Mouse (Mus musculus) limb, embryonic 11.5 days (tissue): ENCODE measurements around the gene Nol4l. TPM values are rescaled to one million over a fixed set of nuclear protein-coding genes. Genes with fewer than 3 reads are reported as not detected.

Experiments used
- ATAC-seq: fragments of 200-750 bp; cut with Nextera tagmentation; 2 replicates; pipeline ENCODE4 v1.8.0; 2017; ENCODE audit warnings: low read depth; ENCODE audit not compliant: insufficient number of reproducible peaks, low FRiP score, low TSS enrichment
- DNase-seq: peaks from one replicate; pipeline ENCODE4 v3.0.0-alpha.2; 2015; ENCODE audit warnings: low spot score
- H3K27ac ChIP-seq: fragments of 300-500 bp; sonication (generic); replicated peaks from 2 replicates; pipeline ENCODE4 v1.5.1; 2014; ENCODE audit warnings: low read depth, mild to moderate bottlenecking, low read length
- H3K27me3 ChIP-seq: fragments of 300-500 bp; sonication (generic); 2 replicates; pipeline ENCODE4 v1.6.1; 2014; ENCODE audit warnings: mild to moderate bottlenecking, low read length, mixed read lengths; ENCODE audit not compliant: control insufficient read depth, insufficient read depth
- H3K36me3 ChIP-seq: fragments of 300-500 bp; sonication (generic); 2 replicates; pipeline ENCODE4 v1.6.1; 2014; ENCODE audit warnings: mild to moderate bottlenecking, low read length, moderate library complexity, mixed read lengths; ENCODE audit not compliant: control insufficient read depth, insufficient read depth
- H3K4me1 ChIP-seq: fragments of 300-500 bp; sonication (generic); 2 replicates; pipeline ENCODE4 v1.6.1; 2014; ENCODE audit warnings: low read length, mixed read lengths; ENCODE audit not compliant: control insufficient read depth, insufficient read depth
- H3K4me2 ChIP-seq: fragments of 300-500 bp; sonication (generic); 2 replicates; pipeline ENCODE4 v1.6.1; 2014; ENCODE audit warnings: low read depth, mild to moderate bottlenecking, moderate library complexity; ENCODE audit not compliant: severe bottlenecking
- H3K4me3 ChIP-seq: fragments of 300-500 bp; sonication (generic); 2 replicates; pipeline ENCODE4 v1.5.1; 2014; ENCODE audit warnings: low read depth, low read length
- H3K9ac ChIP-seq: fragments of 300-500 bp; sonication (generic); 2 replicates; pipeline ENCODE4 v1.6.1; 2014; ENCODE audit warnings: mild to moderate bottlenecking, low read length
- H3K9me3 ChIP-seq: fragments of 300-500 bp; sonication (generic); 2 replicates; pipeline ENCODE4 v1.6.1; 2016; ENCODE audit warnings: low read length; ENCODE audit not compliant: control insufficient read depth
- WGBS: fragments of 180-500 bp; shearing (Covaris S2); extraction: QIAGEN DNeasy Blood & Tissue Kit; methylation state at CpG from one replicate; pipeline ENCODE4 v1.1.7; 2014; 5-methylcytosine and 5-hydroxymethylcytosine counted together
- polyA plus RNA-seq: library from polyadenylated mRNA; unstranded; fragments of >200 nt; fragmentation: Nextera tagmentation; extraction: Ambion mirVana; gene quantifications from 2 replicates; pipeline ENCODE4 v1.2.1, GENCODE M21; 2014

Nol4l gene
- polyA plus RNA-seq, 1 experiment from 2014 or later, result 14.0 TPM

- no peak overlapping the region for H3K4me3 ChIP-seq
- H3K36me3 ChIP-seq, result peaks cover 2% of the 10 kb centered on the region; the same call in 1 of the 2 replicates
- no peak for DNase-seq
- no peak overlapping the region for H3K9ac ChIP-seq
- H3K27me3 ChIP-seq, result no peaks in the 10 kb centered on the region
- ATAC-seq, result no peak
- no peaks in the 10 kb centered on the region for H3K9me3 ChIP-seq
- H3K4me2 ChIP-seq, result no peak overlapping the region
- 74% methylated on average over 4 of the region's 4 CpGs for WGBS
- peaks cover 13% of the 10 kb centered on the region for H3K4me1 ChIP-seq
- H3K27ac ChIP-seq, result no peak overlapping the region
Observed at GRCm38 (mm10) chr2:153425124-153425844, 104.5 kb downstream of the Nol4l start.

GRCm38 (mm10) chr2:153424557-153424956 lies 105.2 kb downstream of the Nol4l start:
- no peak for ATAC-seq
- no peak overlapping the region for H3K4me2 ChIP-seq
- WGBS, result 85% methylated on average over 8 of the region's 8 CpGs
- H3K27me3 ChIP-seq, result no peaks in the 10 kb centered on the region
- H3K9ac ChIP-seq, result no peak overlapping the region
- 0 out of 2 replicates have a peak, but pooled peaks cover 2% of the 10 kb centered on the region for H3K36me3 ChIP-seq
- peaks cover 13% of the 10 kb centered on the region for H3K4me1 ChIP-seq
- H3K9me3 ChIP-seq, result no peaks in the 10 kb centered on the region
- no peak overlapping the region for H3K27ac ChIP-seq
- no peak for DNase-seq
- no peak overlapping the region for H3K4me3 ChIP-seq

GRCm38 (mm10) chr2:153423113-153423512 lies 106.7 kb downstream of the Nol4l start:
- 91% methylated on average over 3 of the region's 3 CpGs for WGBS
- Histone ChIP-seq H3K4me1 (peaks cover 13% of the 10 kb centered on the region), H3K36me3 (peaks cover 7% of the 10 kb centered on the region)

GRCm38 (mm10) chr2:153422051-153422450 lies 107.7 kb downstream of the Nol4l start:
- Histone ChIP-seq H3K9me3 (no peaks in the 10 kb centered on the region), H3K4me1 (peaks cover 13% of the 10 kb centered on the region), H3K9ac (no peak overlapping the region), H3K4me3 (no peak overlapping the region), H3K4me2 (no peak overlapping the region), H3K27me3 (no peaks in the 10 kb centered on the region), H3K36me3 (peaks cover 15% of the 10 kb centered on the region), H3K27ac (no peak overlapping the region)
- DNase-seq (no peak), ATAC-seq (peak; percentile 60; the same call in 1 of the 2 replicates)
- WGBS, result 26% methylated on average over 5 of the region's 5 CpGs

More at GRCm38 (mm10) chr2:153423113-153423512, 106.7 kb downstream of the Nol4l start:
- Histone ChIP-seq H3K27ac (no peak overlapping the region), H3K9me3 (no peaks in the 10 kb centered on the region), H3K9ac (peak overlapping the region; percentile 12; the same call in 1 of the 2 replicates), H3K4me2 (no peak overlapping the region), H3K27me3 (no peaks in the 10 kb centered on the region), H3K4me3 (no peak overlapping the region)
- ATAC-seq, result no peak
- no peak for DNase-seq

GRCm38 (mm10) chr2:153421233-153421632 lies 108.5 kb downstream of the Nol4l start:
- H3K9me3 ChIP-seq, result no peaks in the 10 kb centered on the region
- no peak overlapping the region for H3K4me2 ChIP-seq
- ATAC-seq, result no peak
- H3K27me3 ChIP-seq, result no peaks in the 10 kb centered on the region
- no peak overlapping the region for H3K4me3 ChIP-seq
- H3K36me3 ChIP-seq, result peaks cover 20% of the 10 kb centered on the region
- no peak overlapping the region for H3K9ac ChIP-seq
- peaks cover 10% of the 10 kb centered on the region for H3K4me1 ChIP-seq
- DNase-seq, result no peak
- H3K27ac ChIP-seq, result no peak overlapping the region

- Histone ChIP-seq H3K4me1 (peaks cover 9% of the 10 kb centered on the region), H3K9me3 (no peaks in the 10 kb centered on the region), H3K4me3 (no peak overlapping the region), H3K4me2 (no peak overlapping the region), H3K9ac (no peak overlapping the region), H3K27me3 (no peaks in the 10 kb centered on the region), H3K36me3 (peaks cover 21% of the 10 kb centered on the region), H3K27ac (no peak overlapping the region)
- 94% methylated on average over 1 of the region's 1 CpGs for WGBS
- DNase-seq, result no peak
- ATAC-seq, result no peak
Observed at GRCm38 (mm10) chr2:153418381-153418780, 111.4 kb downstream of the Nol4l start.

- Histone ChIP-seq H3K4me3 (no peak overlapping the region), H3K4me1 (peaks cover 7% of the 10 kb centered on the region), H3K27me3 (no peaks in the 10 kb centered on the region), H3K36me3 (peaks cover 21% of the 10 kb centered on the region), H3K9me3 (no peaks in the 10 kb centered on the region), H3K4me2 (no peak overlapping the region), H3K9ac (no peak overlapping the region), H3K27ac (no peak overlapping the region)
- WGBS, result 94% methylated on average over 12 of the region's 12 CpGs
- DNase-seq (no peak), ATAC-seq (no peak)
Observed at GRCm38 (mm10) chr2:153417841-153418240, 111.9 kb downstream of the Nol4l start.

GRCm38 (mm10) chr2:153414607-153415006 lies 115.2 kb downstream of the Nol4l start:
- Histone ChIP-seq H3K4me3 (no peak overlapping the region), H3K27ac (no peak overlapping the region), H3K27me3 (no peaks in the 10 kb centered on the region), H3K4me2 (no peak overlapping the region), H3K9me3 (no peaks in the 10 kb centered on the region), H3K4me1 (no peaks in the 10 kb centered on the region), H3K9ac (no peak overlapping the region), H3K36me3 (peaks cover 28% of the 10 kb centered on the region)
- 47% methylated on average over 2 of the region's 2 CpGs for WGBS
- peak; percentile 33 for DNase-seq
- no peak for ATAC-seq
